In genomic region chr15:6564977-6565421, GRCm38 (mm10) we compare ENCODE assay signal across 8 mouse cellular contexts. TPM values are rescaled to one million over a fixed set of nuclear protein-coding genes. Genes with fewer than 3 reads are reported as not detected.
DNase-seq lines count a peak whose midpoint lies in the region; ATAC-seq and TF ChIP-seq lines count a peak whose summit lies in the region.

No protein-coding gene starts in this region.

- peak overlapping the region; percentile 43 for H3K4me2 ChIP-seq in intestine, embryonic 14.5 days (ENCODE audit: low read length)
- H3K4me2 ChIP-seq in liver, embryonic 15.5 days = peak overlapping the region; percentile 37
- H3K4me2 ChIP-seq in myocyte (ENCODE audit: low read depth) = peak overlapping the region; percentile 64

- intact Hi-C loops in gastrocnemius, postnatal 36 days (cut with DNase I) = loop anchor here (5.0 kb wide), 1 partner anchor 63 kb away; no protein-coding TSS in a partner anchor

- no peaks in the 10 kb centered on the region for H3K27me3 ChIP-seq in intestine, embryonic 14.5 days (replicated peaks; ENCODE audit: control insufficient read depth, insufficient read depth, low read length)
- no peaks in the 10 kb centered on the region for H3K27me3 ChIP-seq in liver, embryonic 15.5 days
- no peaks in the 10 kb centered on the region for H3K27me3 ChIP-seq in myocyte (ENCODE audit: control insufficient read depth, insufficient read depth, insufficient read length)

- no peak overlapping the region for H3K9ac ChIP-seq in intestine, embryonic 14.5 days (ENCODE audit: low read length)
- no peak overlapping the region for H3K9ac ChIP-seq in liver, embryonic 15.5 days

- H3K4me3 ChIP-seq in layer of hippocampus, adult 2 months = no peak overlapping the region
- peak overlapping the region; percentile 43 for H3K4me3 ChIP-seq in brown adipose tissue, adult 24 weeks (ENCODE audit: insufficient read depth, low read depth, low read length)
- 0 out of 2 replicates have a peak overlapping the region, but pooled peaks have one; percentile 13 for H3K4me3 ChIP-seq in intestine, embryonic 14.5 days (ENCODE audit: low read depth, low read length)
- peak overlapping the region; percentile 18 for H3K4me3 ChIP-seq in liver, embryonic 15.5 days (replicated peaks)
- H3K4me3 ChIP-seq in myocyte = peak overlapping the region; percentile 10

- no peaks in the 10 kb centered on the region for H3K9me3 ChIP-seq in intestine, embryonic 14.5 days (ENCODE audit: control insufficient read depth, low read length)
- no peaks in the 10 kb centered on the region for H3K9me3 ChIP-seq in liver, embryonic 15.5 days (replicated peaks)

- 15% methylated on average over 11 of the region's 11 CpGs for WGBS in intestine, embryonic 14.5 days
- 29% methylated on average over 11 of the region's 11 CpGs for WGBS in liver, embryonic 15.5 days (ENCODE audit: insufficient replicate concordance)

- TF ChIP-seq CTCF in layer of hippocampus, adult 2 months (conservative IDR thresholded peaks at IDR 0.05) = no peak

- peak; percentile 86 for ATAC-seq in intestine, embryonic 14.5 days (replicated peaks; ENCODE audit: low FRiP score, low TSS enrichment, low read depth)
- peak; percentile 74 for ATAC-seq in liver, embryonic 15.5 days (ENCODE audit: insufficient read depth)

- peak; percentile 62 for TF ChIP-seq POLR2A in myocyte (IDR thresholded peaks at IDR 0.05; ENCODE audit: insufficient read length, low read depth)

- peak; percentile 44 for DNase-seq in layer of hippocampus, adult 11-12 months (ENCODE audit: low spot score)
- DNase-seq in layer of hippocampus, adult 2 months (ENCODE audit: low spot score in 2 of 2) = no peak
- DNase-seq in gastrocnemius, postnatal 36 days = peak; percentile 17 to 20
- DNase-seq in intestine, embryonic 14.5 days (ENCODE audit: low spot score) = peak; percentile 81
- no peak for DNase-seq in right cerebral cortex, adult 2 months (ENCODE audit: low spot score in 2 of 2)

- no peaks in the 10 kb centered on the region for H3K36me3 ChIP-seq in intestine, embryonic 14.5 days (ENCODE audit: control insufficient read depth, insufficient read depth, low read length)
- no peaks in the 10 kb centered on the region for H3K36me3 ChIP-seq in liver, embryonic 15.5 days (replicated peaks)
- H3K36me3 ChIP-seq in myocyte (ENCODE audit: control insufficient read depth, insufficient read depth) = no peaks in the 10 kb centered on the region

- no peaks in the 10 kb centered on the region for H3K79me2 ChIP-seq in myocyte (ENCODE audit: control insufficient read depth, insufficient read depth)

- no peak overlapping the region for H3K27ac ChIP-seq in layer of hippocampus, adult 2 months
- H3K27ac ChIP-seq in brown adipose tissue, adult 24 weeks (replicated peaks; ENCODE audit: low read depth, low read length) = peak overlapping the region; percentile 54; the same call in 1 of the 2 replicates
- peak overlapping the region; percentile 63 for H3K27ac ChIP-seq in intestine, embryonic 14.5 days (ENCODE audit: low read depth)
- no peak overlapping the region for H3K27ac ChIP-seq in liver, embryonic 15.5 days (replicated peaks)

- no peaks in the 10 kb centered on the region; the same call in 1 of the 2 replicates for H3K4me1 ChIP-seq in brown adipose tissue, adult 24 weeks (ENCODE audit: control insufficient read depth, insufficient read depth, insufficient read length, low read length)
- H3K4me1 ChIP-seq in intestine, embryonic 14.5 days (replicated peaks; ENCODE audit: control insufficient read depth, insufficient read depth, low read length) = peaks cover 6% of the 10 kb centered on the region
- H3K4me1 ChIP-seq in liver, embryonic 15.5 days (replicated peaks) = peaks cover 2% of the 10 kb centered on the region; the same call in 1 of the 2 replicates

- H3ac ChIP-seq in myocyte (ENCODE audit: control insufficient read depth, insufficient read length) = no peak overlapping the region

TF ChIP-seq in myocyte, 11 proteins besides CTCF, POLR2A, EP300 and RAD21:
- TF ChIP-seq MYOD1 (IDR thresholded peaks at IDR 0.05; ENCODE audit: control insufficient read depth in 1 of 3, insufficient read length in 2 of 3, low read depth in 2 of 3) = peak in 1 of 3 experiments; percentile 55
- no peak for TF ChIP-seq USF1 (IDR thresholded peaks at IDR 0.05; ENCODE audit: low read depth)
- no peak for TF ChIP-seq SRF (IDR thresholded peaks at IDR 0.05; ENCODE audit: control insufficient read depth, insufficient read length, low read depth)
- no peak for TF ChIP-seq E2F4 (IDR thresholded peaks at IDR 0.05; ENCODE audit: insufficient read depth)
- TF ChIP-seq POLR2AphosphoS2 (IDR thresholded peaks at IDR 0.05; ENCODE audit: insufficient read length, low read depth) = peak; percentile 55
- no peak for TF ChIP-seq CEBPB (IDR thresholded peaks at IDR 0.05; ENCODE audit: insufficient read depth, poor library complexity, severe bottlenecking)
- peak; percentile 28 for TF ChIP-seq TCF12 (IDR thresholded peaks at IDR 0.05; ENCODE audit: insufficient read depth, poor library complexity, severe bottlenecking)
- TF ChIP-seq TCF3 (IDR thresholded peaks at IDR 0.05; ENCODE audit: insufficient read length, low read depth) = no peak
- TF ChIP-seq MAX (IDR thresholded peaks at IDR 0.05; ENCODE audit: low read depth) = no peak
- no peak for TF ChIP-seq REST (IDR thresholded peaks at IDR 0.05; ENCODE audit: insufficient read depth, insufficient read length)
- TF ChIP-seq MYOG (IDR thresholded peaks at IDR 0.05; ENCODE audit: control insufficient read depth in 1 of 3, insufficient read depth in 1 of 3, insufficient read length in 2 of 3, low read depth in 2 of 3) = peak in 1 of 3 experiments; percentile 29

RNA-seq across cellular contexts. Expression of gene Fyb, which starts 42.3 kb away (rescaled TPM):
- 10 to 100 TPM in 1 of 2 experiments, 1 to 10 TPM in 1; 4.2 to 10.6 TPM for total RNA-seq in layer of hippocampus, adult 2 months (2021)
- polyA plus RNA-seq in brown adipose tissue, adult 24 weeks (2012; ENCODE audit: insufficient read depth, insufficient read length, missing spikeins) = 4.6 and 12.6 TPM in 2 replicates
- 1 to 10 TPM; 3.8 TPM for total RNA-seq in gastrocnemius, postnatal 36 days (2021)
- polyA plus RNA-seq in intestine, embryonic 14.5 days (2014; fragmentation: Nextera tagmentation; extraction: Ambion mirVana) = 4.8 and 7.1 TPM in 2 replicates
- polyA plus RNA-seq in liver, embryonic 15.5 days (2015; fragmentation: Nextera tagmentation; extraction: Ambion mirVana) = 19.4 and 19.8 TPM in 2 replicates
- 129 TPM for polyA plus RNA-seq in myocyte (2012; fragmentation: generic; extraction: Trizol)

Comparison
In these comparisons a context has a peak if more than half of its experiments do, and no peak if none do; other contexts are left out.
1. DNase-seq: peak in layer of hippocampus, adult 11-12 months (single experiment), gastrocnemius, postnatal 36 days (2 of 2) and intestine, embryonic 14.5 days (single experiment); none in layer of hippocampus, adult 2 months (0 of 2) and right cerebral cortex, adult 2 months (0 of 2).
2. H3K27ac ChIP-seq: peak in brown adipose tissue, adult 24 weeks (single experiment) and intestine, embryonic 14.5 days (single experiment); none in layer of hippocampus, adult 2 months (single experiment) and liver, embryonic 15.5 days (single experiment).
3. Peak in every context shown above with its lines, with median percentiles within 50 percentile points of each other: H3K4me2 ChIP-seq.